Mouse (Mus musculus) layer of hippocampus, adult 9-10 months (tissue): ENCODE results near the gene Med24.
"Not testable (repeated sequence)": the region's sequence is repeated elsewhere in the genome, so short reads cannot be mapped to it uniquely, and the experiment has no call there.

ENCODE experiments used
- DNase-seq: peaks from one replicate; pipeline ENCODE4 v3.0.0; 2022; ENCODE audit warnings: low spot score

Med24 gene

GRCm38 (mm10) chr11:98745932-98746853 lies 17.0 kb upstream of the Med24 start:
- DNase-seq: no peak

DNA sequence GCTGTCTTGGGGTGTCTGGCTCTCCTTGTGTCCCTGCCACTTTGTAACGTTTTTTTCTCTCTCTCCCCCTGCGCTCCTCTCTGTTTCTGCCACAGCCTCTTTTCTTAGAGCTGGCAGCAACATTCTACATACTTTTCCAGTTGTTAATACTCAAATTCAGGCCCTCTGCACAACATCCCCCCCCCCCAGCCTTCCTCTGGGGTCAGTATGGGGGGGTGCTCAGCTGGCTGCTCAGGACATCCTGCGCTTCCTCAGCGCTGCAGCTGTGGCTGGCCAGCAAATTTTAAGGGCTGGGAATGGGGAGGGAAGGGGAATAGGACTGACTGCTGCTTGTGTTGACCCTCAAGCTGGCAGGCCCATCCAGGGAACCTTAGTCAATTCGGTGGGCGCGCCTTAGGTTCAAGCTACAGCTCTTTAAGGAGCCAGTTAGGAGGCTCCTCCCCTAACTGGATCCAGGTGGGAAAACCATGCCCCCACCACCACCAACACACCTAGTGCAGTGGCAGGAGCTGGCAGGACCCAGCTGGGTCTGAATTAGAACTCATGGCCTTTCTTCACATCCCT lies 15.3 kb upstream of the Med24 start:
- DNase-seq: no peak

DNA sequence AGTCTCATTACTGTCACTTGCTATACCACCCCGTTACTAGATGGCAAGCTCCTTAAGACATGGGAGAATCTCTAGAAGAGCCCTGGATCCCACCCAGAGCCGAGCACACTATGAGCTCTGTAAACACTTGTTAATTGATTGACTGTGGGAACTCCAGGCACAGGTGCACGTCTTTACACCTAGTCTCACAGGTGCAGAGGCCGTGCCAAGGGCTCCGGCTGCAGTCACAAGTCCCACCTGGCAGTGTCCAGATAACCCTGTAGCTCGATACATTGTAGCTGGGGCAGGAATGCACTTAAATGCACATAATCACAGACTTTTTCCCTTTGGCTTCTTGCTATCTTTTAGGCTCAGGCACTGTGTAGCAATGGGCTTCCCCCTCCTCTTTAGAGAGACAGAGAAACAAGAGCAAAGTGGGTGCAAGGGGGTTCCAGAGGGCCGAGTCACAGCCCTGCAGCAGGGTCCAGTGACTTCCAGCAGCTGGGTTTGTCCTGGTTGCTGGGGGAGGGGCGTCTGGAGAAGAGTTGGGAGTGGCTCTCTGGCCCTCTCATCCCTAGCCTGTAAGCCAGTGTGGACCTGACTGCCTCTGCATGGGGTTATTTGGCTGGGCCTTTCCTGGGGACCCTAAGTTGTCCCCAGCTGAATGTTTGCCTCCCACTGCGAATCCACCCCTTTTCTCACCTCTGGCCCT lies 14.6 kb upstream of the Med24 start:
- no peak for DNase-seq

DNA sequence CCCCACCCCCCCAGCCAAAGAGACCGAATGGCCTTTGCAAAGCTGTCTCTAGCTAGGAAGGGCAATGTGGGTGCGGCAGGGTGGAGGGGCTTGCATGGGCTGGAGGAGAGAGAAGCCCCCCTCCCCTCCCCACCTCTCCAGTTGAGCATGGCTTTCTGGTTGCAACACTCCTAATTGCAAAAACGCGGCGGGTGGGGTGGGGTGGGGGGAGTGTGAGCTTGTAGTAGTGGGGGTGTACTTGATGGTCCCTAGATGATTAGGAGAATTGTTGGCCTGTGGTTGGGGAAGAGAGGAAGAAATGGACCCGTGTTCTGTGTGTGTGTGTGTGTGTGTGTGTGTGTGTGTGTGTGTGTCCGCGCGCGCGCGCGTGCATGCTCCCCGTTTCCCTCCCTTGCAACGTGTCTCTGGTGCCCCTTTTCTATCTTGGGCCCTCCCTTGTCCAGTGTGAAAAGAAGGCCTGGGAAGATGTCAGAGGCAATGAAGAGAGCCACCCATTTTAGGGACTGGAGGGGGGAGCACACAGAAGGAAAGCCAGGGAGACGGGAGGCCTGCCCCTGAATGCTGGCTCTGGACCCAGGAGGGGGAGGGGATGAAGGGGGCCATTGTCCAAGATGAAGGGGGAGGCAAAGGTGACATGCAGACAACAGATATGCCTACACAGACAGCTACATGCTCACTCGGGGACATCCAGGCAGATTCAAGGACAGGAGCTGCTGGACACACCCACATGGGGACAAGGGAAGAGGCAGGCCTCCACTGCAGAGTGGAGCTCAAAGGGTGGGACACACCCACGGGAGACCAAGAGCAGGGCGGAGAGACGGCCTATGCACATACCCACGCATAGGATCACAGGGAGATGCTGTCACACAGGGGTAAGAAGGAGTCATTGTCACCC lies 13.4 kb upstream of the Med24 start:
- no peak for DNase-seq

DNA sequence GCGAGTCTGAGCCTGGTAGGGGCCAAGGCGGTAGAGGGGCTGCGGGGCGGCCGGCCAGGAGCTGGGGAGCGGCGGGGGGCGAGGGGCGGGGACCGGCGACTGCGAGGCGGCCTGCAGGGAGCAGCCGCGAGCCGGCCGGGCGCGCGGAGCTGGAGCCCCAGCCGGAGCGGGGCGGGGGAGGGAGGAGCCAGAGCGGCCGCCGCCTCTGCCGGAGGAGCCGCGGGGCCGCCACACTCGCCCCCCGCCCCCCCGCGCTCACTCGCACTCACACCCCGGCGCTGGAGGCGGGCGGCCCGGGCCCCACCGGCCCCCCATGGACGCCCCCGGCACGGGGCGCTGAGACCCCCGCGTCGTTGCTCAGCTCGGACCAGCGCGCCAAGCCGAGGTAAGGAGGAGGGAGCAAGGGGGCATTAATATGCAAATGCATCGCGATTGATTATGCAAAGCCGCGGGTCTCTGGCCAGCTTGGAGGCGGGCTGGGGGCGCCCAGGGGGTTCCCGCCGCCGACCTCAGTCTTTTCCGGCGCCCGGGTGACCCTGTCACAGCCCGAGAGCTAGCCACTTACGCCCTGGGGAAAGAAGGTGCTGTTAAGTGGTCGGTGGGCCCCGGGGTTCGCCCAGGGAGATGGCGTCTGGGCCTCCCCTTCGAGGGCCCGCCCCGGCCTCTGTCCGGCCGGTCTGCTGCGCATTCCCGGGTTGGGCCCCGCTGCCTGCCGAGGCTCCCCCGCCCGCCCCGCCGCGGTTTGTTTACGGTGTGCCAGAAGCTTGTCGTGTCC lies 12.6 kb upstream of the Med24 start:
- no peak for DNase-seq

DNA sequence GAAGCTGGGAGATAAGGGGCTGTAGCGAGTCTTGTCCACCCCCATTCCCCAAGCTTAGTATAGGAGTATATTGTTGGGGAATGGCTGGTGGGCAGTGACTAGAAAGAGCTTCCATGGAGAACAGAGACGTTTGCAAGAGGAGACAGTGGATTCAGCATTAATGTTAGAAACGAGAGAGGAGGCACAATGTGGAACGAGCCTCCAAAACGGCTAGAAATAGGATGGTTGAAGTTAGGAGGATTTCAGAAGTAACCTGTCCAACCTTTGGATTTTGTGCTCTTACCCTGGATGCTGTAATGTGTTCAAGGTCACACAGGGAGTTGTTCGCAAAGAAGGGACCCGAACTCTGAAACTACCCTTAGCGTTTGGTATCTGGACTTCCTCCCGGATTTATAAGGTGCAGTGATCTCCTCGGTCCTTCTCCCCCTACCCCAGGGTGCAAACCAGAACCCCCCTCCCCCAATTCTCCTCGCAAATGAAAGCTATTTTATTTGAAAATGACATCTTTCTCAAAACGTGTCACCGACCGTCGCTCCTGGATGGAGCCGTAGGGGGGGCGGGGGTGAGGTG lies 11.9 kb upstream of the Med24 start:
- no peak for DNase-seq

- no peak for DNase-seq
Measured at GRCm38 (mm10) chr11:98740393-98741050, 11.3 kb upstream of the Med24 start, which contains the start of gene Thra. TSS of gene Thra (plus strand) at chr11:98740638.

GRCm38 (mm10) chr11:98740026-98740392 lies 10.8 kb upstream of the Med24 start:
- no peak for DNase-seq

DNA sequence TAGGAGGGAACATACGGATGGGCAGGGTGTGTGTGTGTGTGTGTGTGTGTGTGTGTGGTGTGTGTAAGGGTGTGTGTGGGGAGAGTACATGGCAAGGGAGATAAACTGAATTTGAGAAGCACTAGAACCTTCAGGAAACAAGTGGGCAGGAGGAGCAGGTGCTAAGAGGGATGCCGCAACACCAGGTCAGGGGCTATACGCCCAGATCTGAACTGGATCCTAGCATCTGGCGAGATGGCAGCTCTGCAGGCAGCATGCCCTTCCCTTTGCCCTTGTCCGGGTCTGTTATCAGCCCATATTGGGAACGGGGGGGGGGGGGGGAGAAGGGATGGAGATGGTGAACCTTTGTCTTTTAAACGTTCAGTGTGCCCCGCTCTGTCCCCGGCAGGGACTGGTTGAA lies 9.7 kb upstream of the Med24 start:
- no peak for DNase-seq

- no peak for DNase-seq
Measured at GRCm38 (mm10) chr11:98738428-98738911, 9.2 kb upstream of the Med24 start.

DNA sequence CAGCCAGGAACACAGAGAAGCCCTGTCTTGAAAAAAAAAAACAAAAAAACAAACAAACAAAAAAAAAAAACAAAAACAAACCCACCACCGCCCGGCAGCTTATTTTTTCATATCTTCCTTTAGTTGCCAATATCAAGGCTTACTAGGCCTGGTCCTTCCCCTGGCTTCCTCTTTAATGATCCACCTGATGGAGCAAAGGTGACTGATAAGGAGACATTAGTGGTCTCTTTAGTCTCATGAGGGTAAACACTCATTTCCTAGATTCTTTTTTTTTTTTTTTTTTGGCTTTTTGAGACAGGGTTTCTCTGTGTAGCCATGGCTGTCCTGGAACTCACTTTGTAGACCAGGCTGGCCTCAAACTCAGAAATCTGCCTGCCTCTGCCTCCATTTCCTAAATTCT lies 8.0 kb upstream of the Med24 start:
- not testable (repeated sequence) for DNase-seq

GRCm38 (mm10) chr11:98736176-98736575 lies 6.9 kb upstream of the Med24 start:
- no peak for DNase-seq

DNA sequence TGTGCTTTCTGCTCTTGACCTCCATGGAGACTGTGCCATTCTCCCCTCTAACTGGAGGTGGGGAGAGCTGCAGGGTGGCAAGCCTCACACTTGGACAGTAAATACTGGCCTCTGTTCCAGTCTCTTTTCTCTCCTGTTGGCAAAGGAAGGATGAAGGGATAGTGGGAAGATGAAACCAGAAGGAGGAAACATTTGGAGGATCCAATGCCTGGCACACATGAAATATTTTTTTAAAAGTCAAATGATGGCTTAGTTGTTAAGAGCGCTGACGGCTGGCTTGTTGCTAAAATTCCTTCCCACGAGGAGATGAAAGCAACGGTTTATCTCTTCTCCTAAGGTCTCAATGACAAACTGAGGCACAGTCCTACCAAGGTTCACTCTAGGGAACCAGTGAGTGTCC lies 5.9 kb upstream of the Med24 start:
- DNase-seq: no peak

- no peak for DNase-seq
Measured at GRCm38 (mm10) chr11:98734020-98734419, 4.8 kb upstream of the Med24 start.

- DNase-seq: no peak
Measured at GRCm38 (mm10) chr11:98731134-98731533, 1.9 kb upstream of the Med24 start.

DNA sequence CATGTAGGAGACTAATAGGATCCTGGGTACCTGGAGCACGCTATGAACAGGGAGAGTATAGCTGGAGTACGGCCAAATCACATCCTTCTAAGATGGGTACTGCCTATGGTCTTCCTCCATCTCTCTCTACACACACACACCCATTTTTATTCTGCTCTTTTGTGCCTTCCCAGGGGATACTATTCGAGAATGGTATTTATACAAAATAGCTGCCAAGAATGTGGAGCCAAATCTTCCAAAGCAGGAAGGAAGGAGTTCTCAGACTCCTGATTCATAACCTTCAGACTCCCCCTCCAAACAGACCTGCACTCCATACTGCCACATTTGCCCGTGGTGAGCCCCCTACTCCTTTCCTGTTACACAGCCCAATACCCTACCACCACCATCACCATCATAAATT lies 1.5 kb upstream of the Med24 start:
- no peak for DNase-seq

DNA sequence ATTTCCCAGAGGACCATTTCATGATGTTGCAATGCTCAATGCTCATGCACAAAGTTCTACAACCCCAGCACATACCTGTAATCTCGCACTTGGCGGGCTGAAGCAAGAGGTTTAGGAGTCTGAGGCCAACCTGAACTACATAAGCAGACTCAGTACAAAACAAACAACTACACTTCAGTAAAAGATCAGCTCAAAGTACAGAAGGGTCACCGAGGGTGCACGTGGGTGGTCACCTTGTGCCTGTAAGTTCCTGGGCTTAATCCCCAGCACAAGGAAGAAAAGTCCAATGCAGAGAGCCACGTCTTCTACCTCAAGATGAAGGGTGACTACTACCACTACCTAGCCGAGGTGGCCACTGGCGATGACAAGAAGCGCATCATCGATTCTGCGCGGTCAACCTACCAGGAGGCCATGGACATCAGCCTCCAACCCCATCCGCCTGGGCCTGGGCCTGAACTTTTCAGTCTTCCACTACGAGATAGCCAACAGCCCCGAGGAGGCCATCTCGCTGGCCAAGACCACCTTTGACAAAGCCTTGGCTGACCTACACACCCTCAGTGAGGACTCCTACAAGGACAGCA lies 3.2 kb downstream of the Med24 start:
- no peak for DNase-seq

DNA sequence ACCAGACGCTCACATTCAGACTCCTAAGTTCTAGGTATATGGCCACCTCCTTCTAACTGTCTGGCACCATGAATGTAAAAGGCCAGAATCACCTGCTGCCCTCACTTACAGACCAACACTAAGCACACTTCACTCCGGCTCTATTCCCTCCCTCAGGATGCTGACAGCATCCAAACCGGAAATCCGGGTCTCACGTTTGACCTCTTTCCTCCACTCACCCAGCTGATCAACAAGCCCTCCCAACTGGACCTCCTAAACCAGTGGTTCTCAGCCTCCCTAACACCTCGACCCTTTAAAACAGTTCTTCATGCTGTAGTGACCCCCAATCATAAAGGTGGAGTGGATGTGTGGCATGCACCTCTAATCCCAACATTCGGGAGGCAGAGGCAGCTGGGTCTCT lies 6.1 kb downstream of the Med24 start:
- DNase-seq: no peak

- DNase-seq: no peak
Measured at GRCm38 (mm10) chr11:98721458-98722226, 7.6 kb downstream of the Med24 start.
